Mouse (Mus musculus) midbrain, postnatal 0 days (tissue): ENCODE measurements around the gene Klc4. TPM values are rescaled to one million over a fixed set of nuclear protein-coding genes. Genes with fewer than 3 reads are reported as not detected.

Experiments used
- ATAC-seq: fragments of 200-750 bp; cut with Nextera tagmentation; 2 replicates; pipeline ENCODE4 v1.8.0; 2017; ENCODE audit warnings: moderate number of reproducible peaks, mild to moderate bottlenecking, moderate TSS enrichment, moderate library complexity; ENCODE audit not compliant: low FRiP score
- DNase-seq: peaks from one replicate; pipeline ENCODE4 v3.0.0-alpha.2; 2015; ENCODE audit warnings: low spot score
- H3K27ac ChIP-seq: fragments of 300-500 bp; sonication (generic); 2 replicates; pipeline ENCODE4 v1.5.1; 2014; ENCODE audit warnings: low read depth, mild to moderate bottlenecking, low read length, mixed read lengths
- H3K27me3 ChIP-seq: fragments of 300-500 bp; sonication (generic); 2 replicates; pipeline ENCODE4 v1.6.1; 2014; ENCODE audit warnings: low read length, control low read depth, mixed read lengths; ENCODE audit not compliant: insufficient read depth
- H3K36me3 ChIP-seq: fragments of 300-500 bp; sonication (generic); 2 replicates; pipeline ENCODE4 v1.6.1; 2014; ENCODE audit warnings: low read length, control low read depth, mixed read lengths; ENCODE audit not compliant: insufficient read depth
- H3K4me1 ChIP-seq: fragments of 300-500 bp; sonication (generic); 2 replicates; pipeline ENCODE4 v1.6.1; 2014; ENCODE audit warnings: mild to moderate bottlenecking, control low read depth, antibody characterized with exemption, low read length, mixed read lengths; ENCODE audit not compliant: insufficient read depth
- H3K4me2 ChIP-seq: fragments of 300-500 bp; sonication (generic); 2 replicates; pipeline ENCODE4 v1.6.1; 2014; ENCODE audit warnings: low read depth, mild to moderate bottlenecking, low read length, mixed read lengths; ENCODE audit not compliant: poor library complexity, severe bottlenecking
- H3K4me3 ChIP-seq: fragments of 300-500 bp; sonication (generic); 2 replicates; pipeline ENCODE4 v1.5.1; 2014; ENCODE audit warnings: low read depth, mild to moderate bottlenecking, low read length, moderate library complexity
- H3K9ac ChIP-seq: fragments of 300-500 bp; sonication (generic); replicated peaks from 2 replicates; pipeline ENCODE4 v1.6.1; 2014; ENCODE audit warnings: mild to moderate bottlenecking, low read length, moderate library complexity, mixed read lengths; ENCODE audit not compliant: poor library complexity, severe bottlenecking
- H3K9me3 ChIP-seq: fragments of 300-500 bp; sonication (generic); 2 replicates; pipeline ENCODE4 v1.6.1; 2016; ENCODE audit warnings: low read length, control low read depth
- CTCF ChIP-seq: IDR thresholded peaks from 2 replicates; pipeline ENCODE4 v1.5.1; 2016; ENCODE audit warnings: antibody characterized with exemption, mild to moderate bottlenecking
- WGBS: fragments of 180-500 bp; shearing (Covaris S2); extraction: QIAGEN DNeasy Blood & Tissue Kit; methylation state at CpG from one replicate; pipeline ENCODE4 v1.1.7; 2014; 5-methylcytosine and 5-hydroxymethylcytosine counted together
- polyA plus RNA-seq: library from polyadenylated mRNA; unstranded; fragments of >200 nt; fragmentation: Nextera tagmentation; extraction: Ambion mirVana; gene quantifications from 2 replicates; pipeline ENCODE4 v1.2.1, GENCODE M21; 2015
- total RNA-seq: library from RNA; depleted of rRNA; stranded (reverse); fragments of >200 nt; gene quantifications from 2 replicates; pipeline ENCODE4 v1.2.3, GENCODE M21; 2014

Klc4 gene
- total and polyA plus RNA-seq, 2 experiments from 2014 or later = 20.0 to 24.5 TPM

DNA sequence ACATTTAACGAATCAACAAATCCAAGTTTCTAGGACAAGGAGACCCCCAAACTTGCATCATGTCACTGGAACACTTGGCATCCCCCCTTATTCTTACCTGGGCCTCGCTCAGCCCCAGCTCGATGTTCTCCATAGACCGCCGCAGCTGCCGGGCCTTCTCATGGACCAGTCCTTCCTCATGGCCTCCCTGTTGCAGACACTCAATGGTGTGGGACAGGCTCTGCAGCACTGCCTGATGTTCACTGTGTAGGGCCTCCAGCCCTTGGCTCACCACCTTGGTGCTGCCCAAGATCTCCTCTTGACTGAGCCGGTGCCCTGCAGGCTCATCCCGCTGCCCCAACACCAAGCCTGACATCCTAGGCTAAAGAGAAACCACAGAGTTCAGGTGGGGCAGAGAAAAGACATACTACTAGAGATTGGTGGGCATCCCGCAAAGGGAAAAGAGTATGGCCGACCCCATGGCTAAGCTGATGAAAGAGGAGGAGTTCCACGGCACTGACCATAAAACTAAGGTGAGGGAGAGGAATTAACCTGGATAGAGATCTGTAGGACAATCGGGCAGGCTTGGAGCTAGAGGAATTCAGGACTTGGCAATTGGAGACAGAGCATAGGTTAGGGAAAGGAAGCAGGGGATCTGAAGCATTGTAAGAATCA is 1.5 kb downstream of the Klc4 start:
- H3K4me2 ChIP-seq = peak overlapping the region; percentile 93; the same call in 1 of the 2 replicates
- H3K4me1 ChIP-seq = peaks cover 9% of the 10 kb centered on the region; the same call in 1 of the 2 replicates
- no peaks in the 10 kb centered on the region for H3K27me3 ChIP-seq
- TF ChIP-seq CTCF = no peak
- no peak overlapping the region; the same call in 1 of the 2 replicates for H3K9ac ChIP-seq
- H3K36me3 ChIP-seq = peaks cover 32% of the 10 kb centered on the region
- DNase-seq (no peak), ATAC-seq (no peak)
- no peak overlapping the region for H3K27ac ChIP-seq
- H3K9me3 ChIP-seq = no peaks in the 10 kb centered on the region
- 92% methylated on average over 12 of the region's 12 CpGs for WGBS
- H3K4me3 ChIP-seq = no peak overlapping the region

DNA sequence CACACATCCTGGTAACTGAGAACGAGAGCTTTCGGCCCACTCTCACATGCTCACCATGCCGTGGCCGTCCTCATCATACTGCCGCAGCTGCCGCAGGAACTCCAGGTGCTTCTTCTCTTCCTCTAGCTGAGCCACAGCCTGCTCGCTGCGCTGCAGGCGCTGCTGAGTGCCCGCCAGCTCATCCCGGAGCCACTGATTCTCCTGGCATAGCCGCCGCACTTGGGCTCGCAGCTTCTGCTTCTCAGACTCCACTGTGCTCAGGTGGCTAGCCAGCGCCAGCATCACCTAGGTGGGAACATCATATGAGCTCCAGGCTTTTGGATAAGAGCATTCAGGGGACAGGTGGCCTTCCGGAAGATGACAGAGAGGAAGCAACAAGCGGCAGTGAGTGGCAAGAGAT is 3.8 kb downstream of the Klc4 start:
- H3K9ac ChIP-seq = no peak overlapping the region
- no peak overlapping the region for H3K4me3 ChIP-seq
- no peak overlapping the region for H3K4me2 ChIP-seq
- H3K36me3 ChIP-seq = peaks cover 31% of the 10 kb centered on the region
- no peaks in the 10 kb centered on the region for H3K27me3 ChIP-seq
- H3K4me1 ChIP-seq = peaks cover 9% of the 10 kb centered on the region; the same call in 1 of the 2 replicates
- H3K9me3 ChIP-seq = no peaks in the 10 kb centered on the region
- 92% methylated on average over 17 of the region's 17 CpGs for WGBS
- no peak overlapping the region for H3K27ac ChIP-seq
- DNase-seq = no peak
- no peak for TF ChIP-seq CTCF
- ATAC-seq = no peak

DNA sequence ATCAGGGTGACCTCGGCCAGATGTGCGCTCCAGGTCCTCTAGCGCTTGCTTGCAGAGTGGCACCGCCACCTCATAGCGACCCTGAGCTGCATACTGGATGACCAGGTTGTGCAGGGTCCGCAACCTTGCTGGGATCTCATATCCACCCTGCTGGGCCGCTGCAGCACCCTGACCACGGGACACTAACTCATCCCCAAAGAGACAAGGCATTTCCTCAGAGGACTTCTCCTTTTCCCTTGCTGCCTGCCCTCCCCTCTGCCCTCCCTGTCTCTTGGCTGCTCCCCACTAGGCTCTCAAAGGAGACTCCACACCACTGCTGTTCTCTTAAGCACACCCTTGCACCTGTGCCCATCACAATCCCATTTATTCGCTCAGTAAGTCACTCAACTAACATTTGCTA is 5.9 kb downstream of the Klc4 start:
- Histone ChIP-seq H3K4me2 (no peak overlapping the region), H3K9ac (no peak overlapping the region), H3K4me1 (peaks cover 7% of the 10 kb centered on the region; the same call in 1 of the 2 replicates), H3K27me3 (no peaks in the 10 kb centered on the region), H3K27ac (no peak overlapping the region), H3K4me3 (no peak overlapping the region), H3K9me3 (no peaks in the 10 kb centered on the region), H3K36me3 (peaks cover 40% of the 10 kb centered on the region)
- no peak for TF ChIP-seq CTCF
- ATAC-seq (no peak), DNase-seq (no peak)
- whole genome bisulfite sequencing = 78% methylated on average over 9 of the region's 9 CpGs

DNA sequence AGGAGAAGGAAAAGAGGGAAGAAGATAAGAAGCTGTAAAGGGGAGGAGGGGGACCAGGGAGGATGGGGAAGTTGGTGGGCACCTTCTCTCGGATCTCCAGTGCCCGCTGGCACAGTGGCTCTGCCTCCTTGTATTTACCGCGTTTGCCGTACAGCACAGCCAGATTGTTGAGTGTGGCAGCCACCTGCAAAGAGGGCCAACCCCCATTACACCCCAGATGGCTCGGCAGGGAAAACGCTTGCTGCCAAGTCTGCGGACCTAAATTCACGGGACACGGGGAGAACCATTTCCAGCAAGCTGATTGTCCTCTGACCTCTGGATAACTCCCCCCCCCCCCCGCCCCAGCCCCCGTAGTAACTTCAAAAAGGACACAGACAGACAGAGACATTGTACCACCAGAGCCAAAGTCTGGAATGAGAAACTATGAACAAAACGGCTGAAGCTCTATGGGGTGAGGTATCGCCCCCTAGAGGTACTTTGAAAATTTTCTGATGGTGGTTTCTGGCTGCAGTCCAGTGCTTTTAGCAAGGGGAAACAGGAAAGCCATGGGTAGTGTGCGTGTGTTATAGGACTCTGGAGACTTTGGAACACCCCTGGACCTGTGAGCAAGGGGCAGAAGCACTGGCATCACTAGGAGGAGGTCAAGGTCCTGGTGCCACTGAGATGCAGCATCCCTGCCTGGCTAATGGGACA is 8.8 kb downstream of the Klc4 start:
- Histone ChIP-seq H3K36me3 (peaks cover 53% of the 10 kb centered on the region), H3K4me2 (peak overlapping the region; percentile 5; the same call in 1 of the 2 replicates), H3K27me3 (no peaks in the 10 kb centered on the region), H3K27ac (no peak overlapping the region), H3K4me1 (no peaks in the 10 kb centered on the region), H3K9me3 (no peaks in the 10 kb centered on the region), H3K9ac (no peak overlapping the region), H3K4me3 (no peak overlapping the region)
- ATAC-seq (peak; percentile 24; the same call in 1 of the 2 replicates), DNase-seq (peak; percentile 89)
- WGBS = 27% methylated on average over 15 of the region's 15 CpGs
- peak; percentile 85 for TF ChIP-seq CTCF

- peak; percentile 59 for ATAC-seq
- H3K36me3 ChIP-seq = peaks cover 19% of the 10 kb centered on the region
- H3K27ac ChIP-seq = peak overlapping the region; percentile 64
- peak overlapping the region; percentile 72; the same call in 1 of the 2 replicates for H3K9ac ChIP-seq
- WGBS = 13% methylated on average over 12 of the region's 12 CpGs
- H3K27me3 ChIP-seq = no peaks in the 10 kb centered on the region
- H3K9me3 ChIP-seq = no peaks in the 10 kb centered on the region
- peak; percentile 13; the same call in 1 of the 2 replicates for TF ChIP-seq CTCF
- peaks cover 14% of the 10 kb centered on the region; the same call in 1 of the 2 replicates for H3K4me1 ChIP-seq
- H3K4me2 ChIP-seq = peak overlapping the region; percentile 59
- DNase-seq = peak; percentile 40
- H3K4me3 ChIP-seq = peak overlapping the region; percentile 95
Measured at GRCm38 (mm10) chr17:46629685-46630441, 16.0 kb downstream of the Klc4 start.
